Mouse (Mus musculus) hindbrain, embryonic 15.5 days (tissue): Measurements from ENCODE around the gene Tmem119. TPM values are rescaled to one million over a fixed set of nuclear protein-coding genes. Genes with fewer than 3 reads are reported as not detected.
"Not testable (repeated sequence)": the region's sequence is repeated elsewhere in the genome, so short reads cannot be mapped to it uniquely, and the experiment has no call there.

Experiments
- ATAC-seq: fragments of 200-750 bp; cut with Nextera tagmentation; 2 replicates; pipeline ENCODE4 v1.8.0; 2017; ENCODE audit warnings: low read depth, moderate number of reproducible peaks, moderate TSS enrichment; ENCODE audit not compliant: low FRiP score
- H3K27ac ChIP-seq: fragments of 300-500 bp; sonication (generic); replicated peaks from 2 replicates; pipeline ENCODE4 v1.5.1; 2015; ENCODE audit warnings: mild to moderate bottlenecking, inconsistent platforms
- H3K27me3 ChIP-seq: fragments of 300-500 bp; sonication (generic); 2 replicates; pipeline ENCODE4 v1.6.1; 2015; ENCODE audit warnings: control low read depth, inconsistent platforms
- H3K36me3 ChIP-seq: fragments of 300-500 bp; sonication (generic); 2 replicates; pipeline ENCODE4 v1.6.1; 2015; ENCODE audit warnings: control low read depth, inconsistent platforms
- H3K4me1 ChIP-seq: fragments of 300-500 bp; sonication (generic); replicated peaks from 2 replicates; pipeline ENCODE4 v1.6.1; 2015; ENCODE audit warnings: control low read depth, inconsistent platforms
- H3K4me2 ChIP-seq: fragments of 300-500 bp; sonication (generic); 2 replicates; pipeline ENCODE4 v1.6.1; 2015; ENCODE audit warnings: moderate library complexity, mild to moderate bottlenecking, inconsistent platforms
- H3K4me3 ChIP-seq: fragments of 300-500 bp; sonication (generic); 2 replicates; pipeline ENCODE4 v1.5.1; 2015; ENCODE audit warnings: mild to moderate bottlenecking, inconsistent platforms
- H3K9ac ChIP-seq: fragments of 300-500 bp; sonication (generic); 2 replicates; pipeline ENCODE4 v1.6.1; 2015; ENCODE audit warnings: inconsistent platforms
- H3K9me3 ChIP-seq: fragments of 300-500 bp; sonication (generic); 2 replicates; pipeline ENCODE4 v1.6.1; 2016; ENCODE audit warnings: control low read depth, inconsistent platforms
- WGBS: fragments of 180-500 bp; shearing (Covaris S2); methylation state at CpG from one replicate; pipeline ENCODE4 v1.1.7; 2015; 5-methylcytosine and 5-hydroxymethylcytosine counted together
- polyA plus RNA-seq: library from polyadenylated mRNA; unstranded; fragments of >200 nt; fragmentation: Nextera tagmentation; extraction: Ambion mirVana; gene quantifications from 2 replicates; pipeline ENCODE4 v1.2.1, GENCODE M21; 2015

Tmem119 gene
- polyA plus RNA-seq, 1 experiment from 2014 or later, result 6.5 TPM

DNA sequence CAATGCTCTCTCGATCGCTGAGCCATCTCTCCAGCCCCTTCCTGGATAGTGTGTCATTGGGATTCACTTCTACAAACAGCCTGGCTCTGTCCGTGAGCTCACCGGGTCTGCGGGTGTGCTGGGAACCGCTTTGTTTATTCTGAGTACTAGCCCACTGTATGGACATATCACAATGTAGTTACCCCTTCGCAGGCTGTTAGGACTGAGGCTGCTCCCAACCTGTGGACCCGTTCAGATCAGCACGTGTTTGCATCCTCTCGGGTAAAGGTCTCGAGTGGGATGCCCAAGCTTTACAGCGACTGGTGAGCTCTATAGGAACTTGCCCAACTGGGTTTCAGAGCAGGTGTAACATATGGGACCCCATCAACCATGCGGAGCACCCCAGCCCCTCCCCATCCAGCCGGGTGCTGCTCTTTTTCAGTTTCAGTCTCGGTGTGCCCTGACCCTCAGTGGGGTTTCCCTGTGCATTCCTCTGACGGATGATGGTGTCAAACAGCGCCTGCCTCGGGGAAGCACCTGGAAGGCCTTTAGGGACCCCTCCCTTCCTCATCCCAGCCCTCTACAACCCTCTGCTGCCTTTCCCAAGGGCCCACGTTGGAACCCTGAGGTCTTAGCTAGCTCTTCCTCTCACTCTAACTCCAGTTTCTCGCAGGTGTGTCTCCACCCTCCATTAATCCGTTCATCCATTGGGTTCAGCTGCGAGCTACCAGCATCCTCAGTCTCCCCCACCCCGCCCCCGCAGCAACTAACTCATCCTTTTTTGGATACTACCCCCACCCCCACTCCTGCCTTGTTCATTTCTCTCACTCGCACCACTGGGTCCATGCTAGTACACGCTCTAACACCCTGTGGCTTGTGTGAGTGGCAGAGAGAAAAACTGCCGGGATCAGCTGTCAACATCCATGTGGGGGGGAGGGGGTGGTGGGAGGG, 14.1 kb upstream of the Tmem119 start:
- Histone ChIP-seq H3K4me3 (no peak overlapping the region), H3K4me2 (no peak overlapping the region), H3K9ac (no peak overlapping the region), H3K27ac (no peak overlapping the region), H3K27me3 (no peaks in the 10 kb centered on the region), H3K9me3 (no peaks in the 10 kb centered on the region), H3K36me3 (no peaks in the 10 kb centered on the region), H3K4me1 (no peaks in the 10 kb centered on the region)
- no peak for ATAC-seq
- WGBS, result 40% methylated on average over 27 of the region's 27 CpGs

DNA sequence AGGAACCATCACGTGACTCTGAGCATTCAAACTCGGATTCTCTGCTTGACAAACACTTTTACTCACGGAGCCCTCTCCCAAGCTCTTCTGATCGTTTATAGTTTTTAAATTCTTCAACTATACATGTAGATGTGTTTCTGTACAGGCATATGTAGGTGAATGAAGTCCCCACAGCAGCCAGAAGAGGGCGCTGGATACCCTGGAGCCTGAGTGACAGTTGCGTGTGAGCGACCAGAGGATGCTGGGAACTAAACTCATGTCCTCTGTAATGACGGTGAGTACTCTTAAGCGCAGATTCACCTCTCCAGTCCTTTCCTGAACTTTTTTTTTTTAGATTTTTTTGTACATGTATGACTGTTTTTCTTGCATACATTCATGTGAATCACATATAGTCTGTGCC, 13.3 kb upstream of the Tmem119 start:
- Histone ChIP-seq H3K27me3 (no peaks in the 10 kb centered on the region), H3K9me3 (no peaks in the 10 kb centered on the region), H3K4me1 (no peaks in the 10 kb centered on the region), H3K27ac (no peak overlapping the region), H3K4me3 (no peak overlapping the region), H3K9ac (no peak overlapping the region), H3K36me3 (no peaks in the 10 kb centered on the region), H3K4me2 (no peak overlapping the region)
- 24% methylated on average over 9 of the region's 9 CpGs for whole genome bisulfite sequencing
- no peak for ATAC-seq

DNA sequence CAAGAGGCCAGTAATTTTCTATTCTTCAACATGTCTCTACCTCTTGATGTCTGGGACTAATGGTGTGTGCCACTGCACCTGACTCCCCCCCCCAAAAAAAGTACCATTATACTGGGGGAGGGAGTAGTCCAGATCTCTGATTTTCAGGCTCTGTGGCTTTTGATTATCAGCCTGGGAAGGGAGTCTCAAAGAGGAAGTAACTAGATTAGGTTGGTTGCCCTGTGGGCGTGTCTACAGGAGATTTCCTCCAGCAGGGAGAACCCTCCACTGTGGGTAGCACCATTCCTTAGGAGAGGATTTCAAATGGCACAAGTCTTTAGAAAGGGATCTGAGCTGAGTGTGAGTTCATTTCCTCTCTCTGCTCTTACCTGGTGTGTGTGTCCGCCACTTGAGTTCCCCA, 12.3 kb upstream of the Tmem119 start:
- no peak for ATAC-seq
- Histone ChIP-seq H3K4me2 (no peak overlapping the region), H3K27me3 (no peaks in the 10 kb centered on the region), H3K36me3 (no peaks in the 10 kb centered on the region), H3K9ac (no peak overlapping the region), H3K4me3 (no peak overlapping the region), H3K9me3 (no peaks in the 10 kb centered on the region), H3K4me1 (no peaks in the 10 kb centered on the region), H3K27ac (no peak overlapping the region)
- 96% methylated on average over 2 of the region's 2 CpGs for WGBS

DNA sequence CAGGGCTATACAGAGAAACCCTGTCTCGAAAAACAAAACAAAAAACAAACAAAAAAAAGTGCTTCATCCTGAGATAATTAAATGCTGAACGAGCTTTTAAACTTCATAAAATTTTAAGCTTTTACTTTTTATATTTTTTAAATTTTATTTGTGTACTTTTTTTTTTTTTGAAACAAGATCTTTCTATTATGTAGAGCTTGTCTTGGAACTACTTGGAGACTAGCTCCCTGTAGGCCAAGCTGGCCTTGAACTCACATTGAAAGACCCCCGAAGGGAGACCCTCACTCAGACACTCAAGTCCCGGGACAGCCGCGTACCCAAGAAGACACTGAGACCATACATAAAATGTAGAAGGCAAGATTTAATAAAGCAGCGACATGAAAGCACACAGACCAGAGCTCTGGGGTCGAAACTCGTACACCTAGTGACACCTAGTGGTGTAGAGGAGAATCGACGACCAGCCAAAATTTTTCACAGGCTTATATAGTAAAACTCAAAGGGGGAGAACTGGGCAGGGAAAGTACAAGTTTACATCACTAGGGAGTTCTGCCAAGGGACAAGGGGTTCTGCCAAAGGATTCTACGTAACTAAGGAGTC, 11.6 kb upstream of the Tmem119 start:
- 24% methylated on average over 11 of the region's 12 CpGs for WGBS
- not testable (repeated sequence) for H3K27ac ChIP-seq, ATAC-seq

DNA sequence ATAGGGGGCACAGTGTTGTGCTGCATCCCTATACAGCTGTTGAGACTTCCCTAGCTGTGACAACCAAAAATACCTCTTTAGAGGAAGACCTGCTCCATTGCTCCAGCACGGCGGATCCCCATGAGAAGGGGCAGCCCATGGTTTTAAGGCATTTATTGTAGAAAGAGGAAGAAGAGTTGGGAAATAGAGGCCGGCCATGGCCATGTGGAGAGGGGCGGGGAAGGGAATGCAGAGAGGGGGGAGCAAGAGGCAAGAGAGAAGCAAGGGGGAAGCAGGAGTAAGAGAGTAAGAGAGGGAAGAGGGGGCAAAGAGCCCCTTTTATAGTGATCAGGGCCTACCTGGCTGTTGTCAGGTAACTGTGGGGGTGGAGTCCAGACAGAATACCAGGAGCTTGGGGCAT, 9.8 kb upstream of the Tmem119 start:
- Histone ChIP-seq H3K4me1 (no peaks in the 10 kb centered on the region), H3K27me3 (no peaks in the 10 kb centered on the region), H3K27ac (no peak overlapping the region), H3K9me3 (no peaks in the 10 kb centered on the region), H3K36me3 (no peaks in the 10 kb centered on the region), H3K4me2 (no peak overlapping the region), H3K9ac (no peak overlapping the region), H3K4me3 (no peak overlapping the region)
- no peak for ATAC-seq
- WGBS, result 97% methylated on average over 4 of the region's 4 CpGs

More for the DNA sequence above, 11.6 kb upstream of the Tmem119 start:
- not testable (repeated sequence) for H3K4me1 ChIP-seq, H3K4me2 ChIP-seq, H3K9me3 ChIP-seq, H3K9ac ChIP-seq, H3K36me3 ChIP-seq, H3K27me3 ChIP-seq, H3K4me3 ChIP-seq

DNA sequence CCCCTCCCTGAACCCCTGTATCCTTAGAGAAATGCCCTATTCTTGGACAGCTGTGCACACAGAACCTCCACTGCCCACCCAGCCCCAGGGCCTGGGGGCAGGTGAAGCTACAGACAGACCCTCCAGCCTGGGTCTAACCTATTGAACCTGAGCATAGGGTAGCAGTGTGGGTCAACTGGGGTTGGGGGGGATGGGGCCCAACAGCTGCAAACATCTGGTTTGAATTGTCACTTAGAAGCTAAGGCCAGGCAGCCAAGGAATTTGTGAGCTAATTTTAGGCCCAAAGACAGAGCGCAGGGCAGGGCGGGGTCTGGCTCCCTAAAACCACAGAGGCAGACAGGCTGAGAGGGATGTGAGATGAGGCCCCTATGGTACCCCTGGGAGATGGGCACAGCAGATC, 7.9 kb upstream of the Tmem119 start:
- Histone ChIP-seq H3K27ac (no peak overlapping the region), H3K9ac (no peak overlapping the region), H3K9me3 (no peaks in the 10 kb centered on the region), H3K4me3 (no peak overlapping the region), H3K4me2 (no peak overlapping the region), H3K27me3 (no peaks in the 10 kb centered on the region), H3K36me3 (no peaks in the 10 kb centered on the region), H3K4me1 (no peaks in the 10 kb centered on the region)
- 85% methylated on average over 2 of the region's 2 CpGs for WGBS
- no peak for ATAC-seq

DNA sequence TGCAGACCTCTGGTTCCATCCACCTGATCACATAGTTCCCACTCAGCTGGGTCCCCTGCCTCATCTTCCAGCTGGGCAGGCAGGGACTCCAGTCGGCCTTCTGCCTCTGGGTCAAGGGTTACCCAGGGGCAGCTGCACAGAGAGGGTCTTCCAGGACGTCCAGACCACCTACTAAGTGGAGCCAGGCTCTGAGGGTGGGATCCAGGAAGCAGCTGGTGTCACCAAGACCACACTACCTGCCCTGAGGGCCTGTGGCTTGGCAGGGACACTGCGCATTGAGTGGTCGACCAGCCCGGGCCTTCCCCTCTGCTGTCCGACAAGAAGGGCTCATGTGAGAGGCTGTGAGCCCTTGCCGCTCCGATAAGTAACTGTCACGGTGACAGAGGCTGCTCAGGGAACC, 7.4 kb upstream of the Tmem119 start:
- H3K9me3 ChIP-seq, result no peaks in the 10 kb centered on the region
- no peaks in the 10 kb centered on the region for H3K27me3 ChIP-seq

DNA sequence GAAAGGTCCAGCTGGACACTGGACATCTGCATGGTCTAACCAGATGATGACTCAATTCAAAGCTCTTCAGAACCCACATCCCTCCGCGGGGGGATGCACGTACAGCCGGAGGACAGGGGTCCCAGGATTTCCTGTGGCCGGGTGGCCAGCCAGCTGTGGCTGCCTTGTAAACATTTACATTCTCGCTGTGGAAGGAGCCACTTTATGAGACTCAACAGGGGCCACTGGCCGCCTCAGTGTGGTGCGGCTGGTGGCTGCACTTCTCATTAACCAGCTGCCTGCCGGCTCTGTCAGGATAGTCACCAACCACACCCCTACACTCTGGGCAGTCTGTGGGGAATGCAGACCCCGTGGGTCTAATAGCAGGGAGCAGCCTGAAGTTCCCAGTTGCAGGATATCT, 6.1 kb upstream of the Tmem119 start:
- Histone ChIP-seq H3K9ac (no peak overlapping the region), H3K4me3 (no peak overlapping the region), H3K4me2 (no peak overlapping the region), H3K27me3 (no peaks in the 10 kb centered on the region), H3K4me1 (no peaks in the 10 kb centered on the region), H3K36me3 (no peaks in the 10 kb centered on the region), H3K27ac (no peak overlapping the region), H3K9me3 (no peaks in the 10 kb centered on the region)
- no peak for ATAC-seq
- WGBS, result 47% methylated on average over 10 of the region's 10 CpGs

More for the DNA sequence above, 7.4 kb upstream of the Tmem119 start:
- H3K4me1 ChIP-seq, result no peaks in the 10 kb centered on the region
- no peaks in the 10 kb centered on the region for H3K36me3 ChIP-seq
- no peak overlapping the region for H3K4me2 ChIP-seq
- H3K27ac ChIP-seq, result no peak overlapping the region
- no peak for ATAC-seq
- no peak overlapping the region for H3K4me3 ChIP-seq
- H3K9ac ChIP-seq, result no peak overlapping the region
- WGBS, result 55% methylated on average over 9 of the region's 9 CpGs

DNA sequence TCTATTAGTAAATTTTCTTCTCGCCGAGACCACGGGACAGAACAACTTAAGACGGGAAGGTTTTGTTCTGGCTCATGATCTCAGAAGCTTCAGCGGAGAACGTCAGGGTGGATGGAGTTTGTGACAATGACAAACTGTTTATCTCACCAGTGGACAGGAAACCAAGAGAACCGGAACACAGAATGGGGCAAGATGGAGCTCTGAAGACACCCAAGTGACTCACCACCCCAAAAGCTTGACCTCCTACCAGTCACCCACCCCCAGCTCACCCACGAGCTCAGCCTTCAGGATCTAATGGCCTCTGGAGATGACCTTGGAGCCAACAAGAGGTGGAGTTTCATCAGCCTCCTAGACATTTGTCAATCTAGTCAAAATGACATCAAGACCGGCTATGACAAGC, 5.0 kb upstream of the Tmem119 start:
- Histone ChIP-seq H3K27ac (no peak overlapping the region), H3K27me3 (no peaks in the 10 kb centered on the region), H3K36me3 (no peaks in the 10 kb centered on the region), H3K4me3 (no peak overlapping the region), H3K4me1 (no peaks in the 10 kb centered on the region), H3K9me3 (no peaks in the 10 kb centered on the region), H3K9ac (no peak overlapping the region), H3K4me2 (no peak overlapping the region)
- ATAC-seq, result no peak
- WGBS, result 90% methylated on average over 9 of the region's 9 CpGs

DNA sequence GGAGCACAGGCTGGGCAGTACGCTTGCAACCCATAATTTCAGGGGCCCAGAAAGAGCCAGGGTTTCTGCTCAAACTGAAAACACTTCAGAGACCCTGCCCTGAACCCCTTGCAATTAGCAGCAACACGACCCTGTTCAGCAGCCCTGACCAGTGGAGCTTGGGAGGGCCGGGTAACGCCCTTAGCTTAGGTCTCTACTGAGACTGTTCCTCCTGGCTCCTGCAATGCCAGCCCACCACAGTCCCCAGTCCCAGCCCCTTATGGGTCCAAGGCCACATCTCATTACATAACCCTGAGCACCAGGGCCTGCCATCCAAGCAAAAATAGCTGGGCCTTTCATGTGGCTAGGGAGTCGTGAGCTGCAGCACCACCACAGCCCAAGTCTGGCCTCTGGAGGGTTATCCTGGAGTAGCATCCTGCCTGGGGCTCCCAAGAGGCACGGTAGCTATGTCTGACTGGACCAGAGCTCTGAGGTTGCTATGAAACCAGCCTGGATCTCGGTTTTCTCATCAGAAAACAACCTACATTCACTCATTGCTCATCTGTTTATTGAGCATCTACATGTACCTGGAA, 4.2 kb upstream of the Tmem119 start:
- H3K27ac ChIP-seq, result no peak overlapping the region
- WGBS, result 68% methylated on average over 7 of the region's 7 CpGs
- ATAC-seq, result no peak
- no peak overlapping the region for H3K9ac ChIP-seq
- no peaks in the 10 kb centered on the region for H3K27me3 ChIP-seq
- H3K36me3 ChIP-seq, result no peaks in the 10 kb centered on the region
- no peaks in the 10 kb centered on the region for H3K9me3 ChIP-seq
- no peak overlapping the region for H3K4me3 ChIP-seq
- H3K4me1 ChIP-seq, result no peaks in the 10 kb centered on the region
- no peak overlapping the region for H3K4me2 ChIP-seq

DNA sequence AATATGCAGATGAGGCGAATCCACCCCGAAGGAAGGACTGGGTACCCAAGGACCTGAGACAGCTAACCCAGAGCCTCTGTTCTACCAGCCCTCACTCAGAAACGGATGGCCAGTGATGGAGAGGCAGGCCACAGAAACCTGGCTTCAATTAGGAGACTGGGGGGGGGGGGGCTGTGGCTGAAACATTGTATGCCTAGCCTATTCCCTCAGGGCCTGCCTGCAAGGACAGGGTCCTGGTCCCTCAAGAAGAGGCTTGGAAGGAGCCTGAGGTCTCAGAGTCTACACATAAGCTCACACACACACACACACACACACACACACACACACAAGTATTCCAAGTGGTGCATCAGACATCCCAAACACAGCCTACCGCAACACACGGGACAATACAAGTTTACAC, 625 bp downstream of the Tmem119 start:
- no peak overlapping the region for H3K9ac ChIP-seq

DNA sequence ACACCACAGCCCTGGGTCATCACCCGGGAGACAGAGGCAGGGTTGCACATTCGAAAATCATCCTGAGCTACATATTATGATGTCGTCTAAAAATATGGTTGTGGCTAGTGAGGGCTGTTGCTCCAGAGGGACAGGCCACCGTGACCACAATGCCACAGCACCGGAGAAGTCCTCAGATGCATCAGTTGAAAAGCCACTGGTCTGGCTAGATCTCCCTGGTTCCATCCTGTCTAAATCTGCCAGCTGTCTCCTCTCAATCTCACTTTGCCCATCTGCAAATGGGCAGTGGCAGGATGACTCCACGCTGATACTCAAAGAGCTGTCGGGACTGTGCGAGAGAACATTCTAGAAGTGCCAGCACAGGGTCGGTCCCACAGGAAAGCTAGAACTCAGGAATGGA, 1.8 kb downstream of the Tmem119 start:
- no peak overlapping the region for H3K9ac ChIP-seq
- no peak for ATAC-seq
- 82% methylated on average over 9 of the region's 9 CpGs for WGBS
- no peak overlapping the region for H3K4me3 ChIP-seq
- H3K4me1 ChIP-seq, result no peaks in the 10 kb centered on the region
- peaks cover 8% of the 10 kb centered on the region; the same call in 1 of the 2 replicates for H3K27me3 ChIP-seq
- no peaks in the 10 kb centered on the region for H3K9me3 ChIP-seq
- no peak overlapping the region for H3K27ac ChIP-seq
- H3K36me3 ChIP-seq, result no peaks in the 10 kb centered on the region
- H3K4me2 ChIP-seq, result no peak overlapping the region

More for the DNA sequence above, 625 bp downstream of the Tmem119 start:
- H3K9me3 ChIP-seq, result no peaks in the 10 kb centered on the region
- H3K36me3 ChIP-seq, result no peaks in the 10 kb centered on the region
- 0 out of 2 replicates have a peak overlapping the region, but pooled peaks have one; percentile 8 for H3K4me3 ChIP-seq
- no peak overlapping the region for H3K4me2 ChIP-seq
- H3K4me1 ChIP-seq, result no peaks in the 10 kb centered on the region
- H3K27me3 ChIP-seq, result peaks cover 8% of the 10 kb centered on the region; the same call in 1 of the 2 replicates
- no peak overlapping the region for H3K27ac ChIP-seq
- WGBS, result 45% methylated on average over 5 of the region's 5 CpGs
- no peak for ATAC-seq
